Mouse (Mus musculus): ENCODE data around the gene Dmwd.

DNA sequence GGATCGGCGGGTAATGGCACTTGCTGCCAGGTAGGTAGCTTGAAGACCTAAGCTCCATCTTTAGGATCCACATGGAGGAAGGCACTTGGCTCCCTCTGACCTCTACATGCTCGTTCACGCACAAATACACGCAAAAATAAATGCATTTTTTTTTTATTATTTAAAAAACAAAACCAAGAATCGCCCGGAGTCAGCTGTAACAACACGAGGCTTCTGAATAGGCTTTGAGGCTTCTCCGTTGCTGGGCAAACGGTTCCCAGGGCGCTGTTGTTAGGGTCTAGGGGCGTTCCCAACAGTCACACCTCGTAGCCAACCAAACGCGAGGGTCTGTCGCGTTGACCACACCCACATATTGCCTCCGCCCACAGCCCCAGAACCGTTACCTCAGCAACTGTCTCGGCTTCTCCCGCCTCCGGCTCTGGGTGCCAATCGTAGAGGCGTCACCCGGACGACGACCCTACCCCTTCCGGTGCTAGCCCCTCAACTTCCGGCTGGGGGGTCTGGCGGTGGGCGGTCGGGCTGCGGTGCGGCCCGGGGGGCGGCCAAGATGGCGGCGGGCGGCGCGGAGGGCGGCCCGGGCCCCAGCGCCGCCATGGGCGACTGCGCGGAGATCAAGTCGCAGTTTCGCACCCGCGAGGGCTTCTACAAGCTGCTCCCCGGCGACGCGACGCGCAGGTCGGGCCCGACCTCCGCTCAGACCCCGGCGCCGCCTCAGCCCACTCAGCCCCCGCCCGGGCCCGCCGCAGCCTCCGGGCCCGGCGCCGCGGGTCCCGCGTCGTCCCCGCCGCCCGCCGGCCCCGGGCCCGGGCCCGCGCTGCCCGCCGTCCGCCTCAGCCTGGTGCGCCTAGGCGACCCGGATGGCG, at the start of gene Dmwd:
- TF ChIP-seq POLR2A (IDR thresholded peaks at IDR 0.05; ENCODE audit: insufficient read depth, low read depth, low read length) (peak; percentile 48; the same call in 1 of the 2 replicates), EP300 (IDR thresholded peaks at IDR 0.05; ENCODE audit: insufficient read depth, low read depth, low read length) (0 out of 2 replicates have a peak, but pooled peaks have one; percentile 26)
